Mouse (Mus musculus) MEL (cell line): ENCODE results near the gene Stim1. TPM values are rescaled to one million over a fixed set of nuclear protein-coding genes. Genes with fewer than 3 reads are reported as not detected.
A peak's percentile ranks its signal among the peaks of the same experiment; 100 is the strongest.

Experiments used
- DNase-seq: peaks from one replicate; pipeline ENCODE4 v3.0.0; 2011; ENCODE audit warnings: low read depth, low spot score
- H3K27ac ChIP-seq: 2 replicates; pipeline ENCODE4 v1.5.1; 2012; ENCODE audit warnings: low read depth, mild to moderate bottlenecking, control low read depth, low read length, moderate library complexity; ENCODE audit not compliant: control insufficient read depth
- H3K27me3 ChIP-seq, 2 experiments: fragments of 150-350 bp in 1 of 2; sonication (generic) in 1 of 2; 2 replicates each; pipeline ENCODE4 v1.6.1; 2012; ENCODE audit warnings: low read length in 2 of 2, mild to moderate bottlenecking in 2 of 2, improper control_type of control experiment in 1 of 2, moderate library complexity in 1 of 2; ENCODE audit not compliant: insufficient read depth in 2 of 2, control insufficient read depth in 1 of 2
- H3K36me3 ChIP-seq, 2 experiments: 2 replicates each; pipeline ENCODE4 v1.6.1; 2012 to 2014; ENCODE audit warnings: low read length in 2 of 2, improper control_type of control experiment in 1 of 2, inconsistent platforms in 1 of 2, mild to moderate bottlenecking in 1 of 2; ENCODE audit not compliant: insufficient read depth in 2 of 2, control insufficient read depth in 1 of 2
- H3K4me1 ChIP-seq, 2 experiments: fragments of 150-350 bp in 1 of 2; sonication (generic) in 1 of 2; 2 replicates each; pipeline ENCODE4 v1.6.1; 2012; ENCODE audit warnings: low read length in 2 of 2, improper control_type of control experiment in 1 of 2, mild to moderate bottlenecking in 1 of 2; ENCODE audit not compliant: insufficient read depth in 2 of 2, control insufficient read depth in 1 of 2
- H3K4me3 ChIP-seq, 2 experiments: fragments of 150-350 bp in 1 of 2; sonication (generic) in 1 of 2; 2 replicates each; pipeline ENCODE4 v1.5.1; 2012; ENCODE audit warnings: low read depth in 2 of 2, low read length in 2 of 2, mild to moderate bottlenecking in 2 of 2, moderate library complexity in 2 of 2, control low read depth in 1 of 2, improper control_type of control experiment in 1 of 2; ENCODE audit not compliant: control insufficient read depth in 1 of 2, insufficient read depth in 1 of 2
- H3K79me2 ChIP-seq: 2 replicates; pipeline ENCODE4 v1.6.1; 2012; ENCODE audit warnings: mild to moderate bottlenecking, low read length, moderate library complexity; ENCODE audit not compliant: control insufficient read depth, poor library complexity, insufficient read depth
- H3K9ac ChIP-seq: 2 replicates; pipeline ENCODE4 v1.6.1; 2012; ENCODE audit warnings: low read depth, mild to moderate bottlenecking, control low read depth, low read length, moderate library complexity; ENCODE audit not compliant: control insufficient read depth, poor library complexity, severe bottlenecking
- H3K9me3 ChIP-seq: fragments of 150-350 bp; sonication (generic); replicated peaks from 2 replicates; pipeline ENCODE4 v1.6.1; 2012; ENCODE audit warnings: mild to moderate bottlenecking, low read length, improper control_type of control experiment, moderate library complexity; ENCODE audit not compliant: insufficient read depth
- BHLHE40 ChIP-seq: IDR thresholded peaks from 2 replicates; pipeline ENCODE4 v1.6.1; 2012; ENCODE audit warnings: low read depth, mild to moderate bottlenecking, inconsistent platforms, low read length, improper control_type of control experiment, borderline replicate concordance
- CHD1 ChIP-seq: IDR thresholded peaks from 2 replicates; pipeline ENCODE4 v1.6.1; 2012; ENCODE audit warnings: low read depth, mild to moderate bottlenecking, inconsistent platforms, low read length, improper control_type of control experiment
- CHD2 ChIP-seq: IDR thresholded peaks from 2 replicates; pipeline ENCODE4 v1.6.1; 2011; ENCODE audit warnings: low read length, improper control_type of control experiment
- E2F4 ChIP-seq: IDR thresholded peaks from 2 replicates; pipeline ENCODE4 v1.6.1; 2011; ENCODE audit warnings: low read depth, low read length, improper control_type of control experiment, borderline replicate concordance
- EP300 ChIP-seq, 2 experiments: IDR thresholded peaks; 2 replicates each; pipeline ENCODE4 v1.6.1; 2011; ENCODE audit warnings: improper control_type of control experiment in 2 of 2, low read length in 2 of 2, low read depth in 1 of 2, mild to moderate bottlenecking in 1 of 2
- JUND ChIP-seq: IDR thresholded peaks from 2 replicates; pipeline ENCODE4 v1.6.1; 2011; ENCODE audit warnings: low read depth, mild to moderate bottlenecking, improper control_type of control experiment, low read length
- MAFK ChIP-seq: IDR thresholded peaks from 2 replicates; pipeline ENCODE4 v1.6.1; 2011; ENCODE audit warnings: low read depth, mild to moderate bottlenecking, low read length, improper control_type of control experiment, borderline replicate concordance
- MAX ChIP-seq: IDR thresholded peaks from 2 replicates; pipeline ENCODE4 v1.6.1; 2011; ENCODE audit warnings: low read length, improper control_type of control experiment
- NELFE ChIP-seq: IDR thresholded peaks from 2 replicates; pipeline ENCODE4 v1.6.1; 2011; ENCODE audit warnings: low read depth, low read length, improper control_type of control experiment
- NRF1 ChIP-seq: IDR thresholded peaks from 2 replicates; pipeline ENCODE4 v1.6.1; 2014; ENCODE audit warnings: low read depth, mild to moderate bottlenecking, inconsistent platforms, low read length, improper control_type of control experiment, moderate library complexity; ENCODE audit not compliant: poor library complexity, insufficient read depth, severe bottlenecking
- RAD21 ChIP-seq: IDR thresholded peaks from 2 replicates; pipeline ENCODE4 v1.6.1; 2011; ENCODE audit warnings: mild to moderate bottlenecking, low read depth, low read length, improper control_type of control experiment
- RCOR1 ChIP-seq: IDR thresholded peaks from 2 replicates; pipeline ENCODE4 v1.6.1; 2012; ENCODE audit warnings: low read depth, mild to moderate bottlenecking, inconsistent platforms, low read length, improper control_type of control experiment
- SIN3A ChIP-seq: IDR thresholded peaks from 2 replicates; pipeline ENCODE4 v1.6.1; 2012; ENCODE audit warnings: low read length, improper control_type of control experiment, inconsistent platforms
- SMC3 ChIP-seq: IDR thresholded peaks from 2 replicates; pipeline ENCODE4 v1.6.1; 2011; ENCODE audit warnings: low read depth, low read length, improper control_type of control experiment
- UBTF ChIP-seq: IDR thresholded peaks from 2 replicates; pipeline ENCODE4 v1.6.1; 2012; ENCODE audit warnings: low read depth, mild to moderate bottlenecking, inconsistent platforms, low read length, improper control_type of control experiment, moderate library complexity, borderline replicate concordance; ENCODE audit not compliant: insufficient read depth
- ZC3H11A ChIP-seq: IDR thresholded peaks from 2 replicates; pipeline ENCODE4 v1.6.1; 2012; ENCODE audit warnings: low read depth, mild to moderate bottlenecking, inconsistent platforms, low read length, improper control_type of control experiment
- ZMIZ1 ChIP-seq: IDR thresholded peaks from 2 replicates; pipeline ENCODE4 v1.6.1; 2012; ENCODE audit warnings: low read depth, mild to moderate bottlenecking, inconsistent platforms, low read length, improper control_type of control experiment, moderate library complexity
- ZNF384 ChIP-seq: IDR thresholded peaks from 2 replicates; pipeline ENCODE4 v1.6.1; 2012; ENCODE audit warnings: low read depth, mild to moderate bottlenecking, inconsistent platforms, low read length, improper control_type of control experiment
- polyA plus RNA-seq, 2 experiments: library from polyadenylated mRNA; stranded (reverse) in 1 of 2; unstranded in 1 of 2; fragments of >175 nt in 1 of 2; fragments of >200 nt in 1 of 2; gene quantifications; 2 replicates each; pipeline versions ENCODE4 v1.2.1 to v1.2.4; 2012; ENCODE audit warnings: low replicate concordance in 2 of 2, low read depth in 1 of 2; ENCODE audit not compliant: insufficient read length in 2 of 2, insufficient read depth in 1 of 2, missing spikeins in 1 of 2
- total RNA-seq: library from RNA; depleted of rRNA; stranded (reverse); fragments of 300-350 nt; gene quantifications from 2 replicates; pipeline ENCODE4 v1.2.3, GENCODE M21; 2012

Gene Stim1
- total and polyA plus RNA-seq, 3 experiments = 26.1 to 65.0 TPM; not detected in 1

DNA sequence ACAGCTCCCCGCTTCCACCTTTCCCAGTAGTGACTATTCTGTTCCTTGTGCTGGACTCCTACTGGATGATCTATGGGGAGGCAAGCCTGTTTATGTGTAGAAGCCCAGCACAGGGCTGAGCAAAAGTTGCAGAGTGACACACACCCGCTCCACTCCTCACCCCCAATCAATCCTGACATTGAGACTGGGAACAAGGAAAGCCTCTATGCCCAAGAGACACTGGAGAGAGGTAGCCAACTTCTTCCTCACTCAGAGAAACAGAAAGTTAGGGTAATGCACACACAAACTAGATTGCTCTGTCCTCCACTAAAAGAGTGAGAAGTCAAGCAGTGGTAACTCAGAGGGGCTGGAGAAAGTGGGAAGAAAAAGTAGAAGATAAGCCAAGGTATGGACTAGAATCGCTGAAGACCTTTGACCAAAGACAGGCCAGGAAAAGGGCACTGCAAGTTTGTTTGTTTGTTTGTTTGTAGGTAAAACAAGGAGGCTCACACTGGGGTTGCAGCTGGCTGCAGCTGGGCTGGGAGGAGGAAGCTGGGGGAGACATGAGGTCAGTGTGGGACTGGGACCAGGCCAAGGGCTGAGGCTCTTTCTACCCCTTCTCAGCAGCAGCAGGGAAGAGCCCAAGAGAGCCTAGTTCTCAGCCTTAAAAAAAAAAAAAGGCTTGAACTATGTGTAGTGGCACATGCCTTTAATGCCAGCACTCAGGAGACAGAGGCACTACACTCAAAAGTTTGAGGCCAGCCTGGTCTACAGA lies 22.6 kb upstream of the Stim1 start:
- Histone ChIP-seq H3K79me2 (peaks cover 71% of the 10 kb centered on the region), H3K9me3 (no peaks in the 10 kb centered on the region), H3K27ac (peak overlapping the region; percentile 99), H3K36me3 (peaks cover 5 to 68% of the 10 kb centered on the region in 2 experiments), H3K27me3 (no peaks in the 10 kb centered on the region), H3K9ac (peak overlapping the region; percentile 97), H3K4me3 (peak overlapping the region in 1 of 2 experiments; percentile 5; a peak in 1 of 4 replicates), H3K4me1 (peaks cover 38 to 73% of the 10 kb centered on the region in 2 experiments)
- TF ChIP-seq SIN3A (0 out of 2 replicates have a peak, but pooled peaks have one; percentile 22), ZNF384 (0 out of 2 replicates have a peak, but pooled peaks have one; percentile 11), ZMIZ1 (no peak), CHD2 (no peak)
- no peak for DNase-seq

DNA sequence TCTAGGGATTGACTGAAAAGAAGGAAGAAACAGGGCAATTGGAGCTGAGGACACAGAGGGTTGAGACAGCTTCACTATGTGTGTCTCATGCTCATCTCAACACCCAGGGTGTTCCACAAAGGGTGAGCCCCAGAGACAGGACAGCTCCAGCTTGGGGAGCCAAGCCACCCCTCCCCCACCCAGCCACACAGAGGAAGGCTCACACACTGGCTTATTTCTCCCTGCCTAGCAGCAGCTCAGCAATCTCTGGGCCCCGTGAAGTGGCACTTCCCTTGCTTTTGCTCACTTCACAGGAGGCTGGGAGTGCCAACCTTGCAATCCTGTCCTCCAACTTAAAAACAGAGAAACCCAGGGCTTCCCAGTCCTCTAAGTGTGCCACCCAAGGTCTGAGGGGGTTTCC lies 21.8 kb upstream of the Stim1 start:
- Histone ChIP-seq H3K27ac (peak overlapping the region; percentile 99), H3K9ac (peak overlapping the region; percentile 97), H3K79me2 (peaks cover 71% of the 10 kb centered on the region), H3K4me3 (0 out of 4 replicates have a peak overlapping the region, but pooled peaks of 1 of the 2 experiments have one; percentile 1), H3K36me3 (peaks cover 2 to 66% of the 10 kb centered on the region in 2 experiments), H3K27me3 (no peaks in the 10 kb centered on the region), H3K9me3 (no peaks in the 10 kb centered on the region), H3K4me1 (peaks cover 38 to 73% of the 10 kb centered on the region in 2 experiments)
- TF ChIP-seq BHLHE40 (no peak), ZMIZ1 (no peak), ZC3H11A (no peak), NRF1 (no peak), E2F4 (no peak), SIN3A (peak; percentile 14; the same call in 1 of the 2 replicates), MAX (no peak), SMC3 (no peak), RCOR1 (0 out of 2 replicates have a peak, but pooled peaks have one; percentile 23), JUND (no peak), CHD2 (0 out of 2 replicates have a peak, but pooled peaks have one; percentile 23), NELFE (no peak), CHD1 (0 out of 2 replicates have a peak, but pooled peaks have one; percentile 59), MAFK (no peak), UBTF (no peak), RAD21 (no peak), EP300 (IDR thresholded peaks at IDR 0.05; ENCODE audit: low read depth in 1 of 2, low read length in 2 of 2) (peak in 1 of 2 experiments; percentile 41; a peak in 1 of 4 replicates)
- peak; percentile 75 for DNase-seq
